Mouse (Mus musculus) 3T3-L1 (cell line): ENCODE results near the gene Map2k6.

ENCODE experiments used
- DNase-seq: peaks from one replicate; pipeline ENCODE4 v3.0.0-alpha.2; 2015; ENCODE audit warnings: low read depth, low spot score

The Map2k6 gene

DNA sequence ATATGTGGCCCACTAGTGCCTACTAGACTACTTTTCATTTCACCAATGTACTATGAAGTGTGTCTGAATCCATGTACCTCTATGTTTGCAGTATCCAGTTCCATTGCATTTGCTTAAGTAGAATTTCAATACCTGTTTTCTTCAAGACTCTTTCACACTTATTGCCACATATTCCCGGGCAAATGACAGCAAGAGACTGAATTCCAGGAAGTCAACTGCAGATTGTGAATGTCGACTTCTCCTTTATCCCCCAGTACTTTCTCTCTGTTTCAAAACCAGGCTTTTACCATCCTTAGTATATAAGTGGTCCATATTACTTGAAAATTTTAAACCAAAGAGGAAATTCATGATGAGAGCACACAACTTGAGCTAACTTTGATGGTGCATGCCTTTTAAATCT lies 4.7 kb downstream of the Map2k6 start:
- no peak for DNase-seq

DNA sequence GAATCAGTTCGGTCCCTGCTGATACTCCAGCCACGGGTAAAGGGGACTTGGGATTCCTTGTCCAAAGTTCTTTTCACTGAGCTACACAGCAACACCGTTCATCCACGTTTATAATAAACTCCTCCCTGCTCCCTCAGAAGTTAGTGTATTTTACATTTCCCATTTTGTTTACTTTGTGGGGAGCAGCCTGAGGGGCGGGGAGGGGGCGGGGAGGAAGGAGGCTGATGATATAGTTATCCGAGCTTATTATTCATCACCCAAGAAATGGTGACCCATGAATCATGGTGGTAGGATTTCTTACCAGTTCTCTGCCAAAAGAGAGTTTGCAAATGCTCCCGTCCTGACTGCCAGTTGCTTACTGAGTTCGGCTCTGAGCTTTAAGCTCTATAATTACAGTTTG lies 6.7 kb downstream of the Map2k6 start:
- peak; percentile 41 for DNase-seq

DNA sequence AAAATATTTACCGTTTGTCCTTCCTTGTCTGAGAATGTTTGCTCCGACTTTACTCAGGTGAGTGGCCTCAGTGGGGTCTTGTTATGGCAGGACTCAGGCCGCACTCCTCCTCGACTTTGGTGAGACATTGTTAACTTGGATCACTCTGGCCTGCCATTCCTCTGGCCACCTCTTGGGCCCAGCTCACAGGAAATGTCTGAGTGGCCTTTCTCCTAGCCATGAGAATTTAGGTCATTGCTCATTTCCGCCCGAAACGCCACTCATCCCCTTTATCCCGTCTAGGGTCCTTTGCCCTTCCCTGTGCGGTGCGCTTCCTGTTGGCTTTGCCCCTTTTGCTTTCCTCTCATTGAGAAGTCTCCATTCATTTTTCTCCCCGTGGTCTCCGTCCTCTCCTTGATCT lies 10.2 kb downstream of the Map2k6 start:
- no peak for DNase-seq

DNA sequence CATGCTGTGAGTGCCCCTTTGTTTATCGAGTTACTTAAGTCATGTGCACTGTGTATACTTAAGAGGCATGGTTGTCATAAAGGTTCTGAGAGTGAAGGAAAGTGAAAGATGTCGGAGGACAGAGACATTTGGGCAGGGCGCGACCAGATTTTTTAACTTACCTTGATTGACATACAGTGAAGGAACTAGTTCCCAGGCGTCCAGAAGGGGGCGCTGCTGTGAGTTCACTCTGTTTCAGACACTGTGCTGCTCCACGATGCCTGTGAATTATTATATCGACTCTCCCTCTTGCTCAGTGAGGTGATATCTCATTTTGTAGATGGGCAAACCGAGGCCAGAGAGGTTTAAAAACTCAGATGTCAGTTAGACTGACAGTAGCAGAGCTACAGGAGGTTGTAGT lies 10.9 kb downstream of the Map2k6 start:
- no peak for DNase-seq

DNA sequence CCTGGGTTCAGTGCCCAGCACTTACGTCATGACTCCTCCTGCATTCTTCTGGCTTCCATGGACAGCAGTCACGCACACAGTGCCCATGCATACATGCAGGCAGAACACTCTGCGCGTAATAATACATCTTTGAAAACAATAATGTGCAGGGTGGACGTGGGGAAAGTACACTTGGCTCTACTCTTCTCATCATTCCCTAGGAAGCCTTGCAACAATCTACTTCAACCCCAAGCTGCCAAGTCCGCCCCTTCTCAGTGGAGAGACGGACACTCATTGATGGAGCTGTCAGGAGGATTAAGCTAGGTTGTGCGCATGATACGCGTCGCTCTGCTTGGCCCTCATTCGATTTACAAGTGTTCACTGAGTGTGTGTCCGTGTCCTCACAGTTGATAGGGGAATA lies 12.7 kb downstream of the Map2k6 start:
- DNase-seq: no peak

DNA sequence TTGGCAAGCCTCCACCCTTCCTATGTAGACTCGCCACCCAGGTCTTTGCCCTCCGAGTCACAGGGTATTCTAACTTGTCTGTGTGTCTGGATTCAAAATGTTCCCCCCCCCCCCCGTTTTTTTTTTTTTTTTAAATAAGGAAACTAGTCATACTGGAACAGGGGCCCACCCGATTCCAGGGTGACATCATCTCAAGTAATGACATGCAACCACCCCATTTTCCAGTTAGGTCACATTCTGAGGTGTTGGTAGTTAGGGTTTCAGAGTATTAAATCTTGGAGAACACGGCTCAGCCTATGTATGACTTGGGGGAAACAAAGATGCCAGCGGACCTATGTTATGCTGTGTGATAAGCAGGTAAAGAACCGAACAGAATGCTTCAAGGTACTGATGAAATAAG lies 15.3 kb downstream of the Map2k6 start:
- DNase-seq: no peak

DNA sequence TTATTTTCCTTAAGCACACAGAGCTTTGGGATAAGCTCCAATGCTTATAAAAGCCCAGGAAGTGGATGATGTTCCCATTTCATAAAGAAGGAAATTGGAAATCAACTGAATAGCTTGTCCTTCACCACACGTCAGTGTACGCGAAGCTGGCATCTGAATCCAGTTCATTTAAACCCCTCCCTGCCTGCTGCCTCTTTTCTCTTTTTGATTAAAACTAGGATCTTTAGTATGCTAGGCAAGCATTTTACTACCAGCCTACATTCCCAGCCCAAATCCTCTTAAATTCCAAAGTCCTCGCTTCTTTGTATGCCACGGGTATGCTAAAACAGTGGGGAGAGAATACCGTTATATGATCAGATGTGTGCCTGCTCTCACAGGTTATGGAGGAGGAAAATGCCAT lies 17.8 kb downstream of the Map2k6 start:
- DNase-seq: no peak

DNA sequence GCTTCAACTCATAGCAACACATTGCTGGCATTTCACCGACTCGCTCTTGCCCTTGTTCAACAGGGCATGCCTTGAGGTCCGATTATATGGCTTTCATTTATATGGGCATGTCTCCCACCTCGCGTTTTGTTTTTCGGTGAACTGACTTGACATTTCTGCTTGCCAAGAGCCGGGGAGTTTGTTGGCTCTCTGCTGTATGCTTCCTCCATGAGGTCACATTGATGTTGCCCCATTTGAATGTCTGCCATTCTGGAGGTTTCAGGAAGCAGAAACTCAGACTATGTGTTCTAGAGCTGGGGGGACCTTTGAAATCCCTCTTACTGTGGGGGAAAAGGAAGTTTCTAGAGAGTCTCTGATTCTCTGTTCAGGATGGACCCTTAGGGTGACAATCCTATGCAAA lies 21.5 kb downstream of the Map2k6 start:
- DNase-seq: no peak

DNA sequence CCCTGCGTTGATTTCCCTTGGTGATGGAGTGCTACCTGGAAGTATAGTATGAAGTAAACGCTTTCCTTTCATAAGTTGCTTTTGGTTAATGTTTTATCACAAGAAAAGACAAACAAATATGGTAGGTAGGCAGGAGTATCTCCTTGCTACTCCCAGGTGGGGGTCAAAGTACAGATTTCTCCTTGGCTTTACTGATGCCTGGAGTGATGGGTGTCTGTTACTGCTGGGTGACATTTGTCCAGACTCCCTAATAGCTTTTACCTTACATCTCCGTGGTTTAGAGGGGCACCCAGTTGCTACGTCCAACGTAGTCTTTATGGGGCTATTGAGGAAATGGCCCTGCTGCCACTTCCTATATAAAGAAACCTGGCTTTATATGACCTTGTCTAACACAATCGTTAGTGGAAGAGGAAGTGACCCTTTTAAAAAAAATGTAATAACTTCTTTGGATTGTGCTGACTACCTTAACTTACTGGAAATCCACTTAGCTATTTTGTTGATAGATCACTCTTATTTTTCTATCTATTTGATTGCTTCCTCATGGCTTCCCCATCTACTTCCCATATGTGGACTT lies 27.7 kb downstream of the Map2k6 start:
- DNase-seq: no peak

DNA sequence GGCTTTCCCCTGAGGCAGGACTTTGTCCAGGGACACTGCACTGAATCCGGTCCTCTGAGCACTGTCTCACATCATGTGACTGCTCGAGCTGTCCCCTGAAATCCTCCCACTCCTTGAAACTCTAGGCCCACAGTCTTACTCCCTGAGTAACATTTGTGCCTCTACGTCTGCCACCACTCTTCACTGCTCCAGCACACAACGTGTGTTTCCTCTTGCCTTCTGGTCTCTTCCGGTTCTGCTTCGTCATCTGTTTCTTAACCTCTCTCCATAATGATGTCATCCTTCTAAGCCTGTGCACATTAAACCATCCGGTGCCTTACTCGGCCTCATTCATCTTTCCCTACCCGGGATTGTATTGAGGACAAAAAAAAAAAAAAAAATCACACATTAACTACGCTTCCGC lies 28.2 kb downstream of the Map2k6 start:
- DNase-seq: no peak

DNA sequence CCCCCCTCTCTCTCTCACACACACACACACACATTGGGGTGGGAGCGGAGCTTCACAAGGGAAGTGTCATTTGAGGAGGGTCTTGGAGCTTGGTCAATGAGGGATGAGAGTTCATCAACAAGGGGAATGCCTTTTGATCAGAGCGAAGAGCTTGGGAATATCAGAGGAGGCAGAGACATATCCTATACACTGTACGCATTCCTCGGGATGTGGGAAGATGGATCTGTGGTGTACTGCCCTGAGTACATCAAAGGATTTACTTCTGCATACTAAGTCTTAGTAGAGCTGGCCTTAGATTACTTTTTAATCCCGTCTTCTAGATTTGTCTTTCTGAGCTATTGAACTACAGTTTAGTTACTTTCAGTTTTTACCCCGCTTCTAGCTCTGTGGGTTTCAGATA lies 30.1 kb downstream of the Map2k6 start:
- no peak for DNase-seq

DNA sequence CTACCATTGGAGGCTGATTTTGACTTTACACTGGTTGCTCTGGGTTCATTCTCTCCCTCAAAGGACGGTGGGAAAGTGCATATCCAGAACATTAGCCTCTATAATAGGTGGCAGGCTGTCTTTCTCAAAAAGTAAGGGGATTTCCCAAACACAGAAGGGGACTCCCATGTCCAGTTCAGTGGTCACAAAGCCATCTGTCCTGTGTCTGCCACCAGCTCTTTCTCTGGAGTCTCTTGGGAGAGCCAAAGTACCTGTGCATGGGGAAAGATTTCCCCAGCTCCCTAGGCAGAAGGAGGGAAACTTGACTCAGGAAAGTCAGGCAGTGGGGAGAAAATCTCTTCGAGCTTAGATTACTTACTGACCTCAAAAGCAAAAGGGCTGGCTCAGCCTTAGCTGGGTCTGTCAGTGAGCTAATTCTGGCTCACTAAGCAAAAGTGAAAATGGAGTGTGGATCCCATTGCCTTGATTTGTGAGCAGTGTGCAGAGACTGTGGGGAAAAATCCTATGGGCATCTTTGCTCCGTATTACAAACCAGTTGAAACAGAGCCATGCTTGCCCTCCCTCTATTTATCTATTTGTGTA lies 31.0 kb downstream of the Map2k6 start:
- DNase-seq: no peak

DNA sequence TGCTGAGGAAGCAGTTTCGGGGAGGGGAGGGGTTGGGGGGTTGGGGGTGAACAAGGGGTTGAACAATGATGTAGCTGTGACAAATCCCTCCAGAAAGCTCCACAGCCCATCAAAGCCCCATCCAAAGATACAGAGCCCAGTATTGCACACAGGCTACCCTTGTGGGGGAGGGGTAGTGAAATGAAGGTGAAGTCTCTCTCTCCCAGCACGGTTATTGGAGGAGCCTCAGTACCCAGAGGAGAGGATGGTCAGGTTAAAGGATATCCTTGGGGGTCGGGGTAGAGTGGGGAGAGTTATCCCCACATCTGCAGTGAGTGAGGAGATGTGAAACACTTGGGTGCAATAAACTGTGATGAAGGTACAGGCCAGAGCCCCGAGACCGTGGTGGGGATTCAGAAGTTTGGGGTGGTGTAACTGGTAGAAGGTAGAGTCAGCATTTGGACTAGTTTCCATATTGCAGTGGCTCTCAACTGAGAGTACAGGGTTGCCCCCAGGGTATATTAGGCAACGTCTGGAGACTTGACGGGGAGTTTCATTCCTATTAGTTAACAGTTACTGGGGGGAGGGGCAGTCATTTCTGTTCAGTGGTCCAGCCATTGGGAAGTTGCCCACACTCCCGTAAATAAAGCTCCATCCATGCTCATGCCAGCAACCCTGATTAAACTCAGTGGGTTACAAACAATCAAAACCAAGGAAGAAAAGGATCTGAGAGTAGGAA lies 37.1 kb downstream of the Map2k6 start:
- DNase-seq: no peak

DNA sequence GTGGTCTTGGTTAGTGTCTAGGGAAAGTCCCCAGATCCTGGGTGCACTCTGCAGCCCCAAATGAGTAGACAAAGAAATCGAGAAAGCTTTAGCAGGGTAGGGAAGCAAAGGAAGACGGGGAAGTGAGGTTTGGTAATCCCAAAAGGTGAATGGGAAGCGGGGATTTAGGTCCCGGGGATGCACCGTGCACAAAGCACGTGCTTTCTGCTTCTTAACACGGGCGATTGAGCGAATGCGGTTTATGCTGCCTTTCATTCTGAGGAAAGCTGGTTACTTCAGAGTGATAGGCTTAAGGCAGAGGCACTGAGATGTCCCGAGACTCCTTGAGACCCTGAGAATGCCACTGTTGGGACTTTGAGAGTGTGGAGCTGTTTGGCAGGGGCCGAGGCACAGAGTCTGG lies 38.1 kb downstream of the Map2k6 start:
- no peak for DNase-seq

DNA sequence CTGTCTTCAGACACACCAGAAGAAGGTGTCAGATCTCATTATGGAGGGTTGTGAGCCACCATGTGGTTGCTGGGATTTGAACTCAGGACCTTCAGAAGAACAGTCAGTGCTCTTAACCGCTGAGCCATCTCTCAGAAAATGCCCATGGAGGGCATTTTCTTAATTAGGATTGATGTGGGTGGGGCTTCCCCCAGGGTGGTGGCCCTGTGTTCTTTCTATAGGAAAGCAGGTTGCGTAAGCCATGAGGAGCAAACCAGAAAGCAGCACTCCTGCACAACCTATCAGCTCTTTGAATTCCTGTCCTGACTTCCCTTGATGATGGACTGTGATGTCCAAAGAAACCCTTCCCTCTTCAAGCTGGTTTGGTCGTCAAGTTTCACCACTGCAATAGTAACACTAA lies 39.2 kb downstream of the Map2k6 start:
- DNase-seq: peak; percentile 34

DNA sequence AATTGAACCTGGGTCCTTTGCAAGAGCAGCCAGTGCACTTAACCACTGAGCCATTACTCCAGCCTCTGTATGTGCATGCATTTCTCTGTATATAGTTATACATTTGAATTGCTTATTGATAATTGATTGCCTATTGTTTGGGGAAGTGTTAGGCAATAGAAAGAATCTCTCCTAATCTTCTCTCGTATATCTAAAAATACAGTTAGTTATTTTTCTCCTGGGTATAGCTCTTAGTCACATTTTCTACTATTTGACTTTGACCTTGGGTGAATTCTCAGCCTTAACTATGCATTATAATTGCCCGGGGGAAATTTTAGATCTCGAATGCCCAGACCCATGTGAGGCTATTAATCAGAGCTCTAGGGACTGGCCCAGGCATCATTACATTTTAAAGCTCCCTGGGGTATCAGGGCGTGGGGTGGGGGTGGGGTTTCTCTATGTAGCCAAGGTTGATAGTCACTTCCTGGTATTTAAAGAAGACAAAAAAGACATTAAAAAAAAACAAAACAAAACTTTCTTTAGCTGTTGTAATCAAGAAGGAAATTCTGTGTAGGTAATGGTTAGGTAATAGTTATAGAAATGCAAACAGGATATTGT lies 39.9 kb downstream of the Map2k6 start:
- DNase-seq: peak; percentile 80

DNA sequence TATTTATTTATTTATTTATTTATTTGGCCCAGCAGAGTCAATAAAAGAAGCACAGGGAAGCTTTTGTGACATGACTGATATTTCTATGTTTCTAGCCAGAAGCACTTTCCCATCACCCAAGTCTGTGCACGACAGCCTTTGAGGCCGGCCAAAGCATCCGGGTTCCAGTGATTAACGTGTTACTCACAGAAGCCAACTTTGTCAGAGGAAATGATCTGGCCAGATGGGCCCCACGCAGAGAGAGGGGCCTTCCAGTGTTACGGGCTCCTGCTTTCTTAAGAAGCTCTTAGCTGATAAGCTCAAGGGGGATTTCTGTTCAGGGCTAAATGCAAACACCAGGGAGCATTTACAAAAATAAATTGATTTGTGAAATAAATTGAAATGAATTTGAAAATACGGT lies 40.4 kb downstream of the Map2k6 start:
- peak; percentile 73 for DNase-seq

DNA sequence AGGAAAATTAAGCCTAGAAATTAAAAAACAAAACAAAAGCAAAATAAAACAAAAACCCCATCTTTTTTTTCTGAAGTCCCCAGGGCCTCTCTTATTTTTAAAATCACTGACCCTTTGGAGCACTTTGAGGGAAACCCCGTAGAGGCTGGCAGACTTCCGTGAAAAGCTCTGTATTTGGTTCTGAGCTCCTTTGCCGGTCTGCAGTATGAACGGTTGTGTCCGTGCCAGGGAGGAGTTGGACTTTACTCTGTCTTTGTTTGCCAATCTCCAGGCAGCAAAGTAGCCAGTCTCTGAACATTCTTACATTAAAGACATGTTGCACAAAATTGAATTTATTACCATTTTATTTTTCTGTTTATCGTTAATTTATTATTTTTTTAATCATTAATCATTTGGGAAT lies 45.7 kb downstream of the Map2k6 start:
- no peak for DNase-seq

DNA sequence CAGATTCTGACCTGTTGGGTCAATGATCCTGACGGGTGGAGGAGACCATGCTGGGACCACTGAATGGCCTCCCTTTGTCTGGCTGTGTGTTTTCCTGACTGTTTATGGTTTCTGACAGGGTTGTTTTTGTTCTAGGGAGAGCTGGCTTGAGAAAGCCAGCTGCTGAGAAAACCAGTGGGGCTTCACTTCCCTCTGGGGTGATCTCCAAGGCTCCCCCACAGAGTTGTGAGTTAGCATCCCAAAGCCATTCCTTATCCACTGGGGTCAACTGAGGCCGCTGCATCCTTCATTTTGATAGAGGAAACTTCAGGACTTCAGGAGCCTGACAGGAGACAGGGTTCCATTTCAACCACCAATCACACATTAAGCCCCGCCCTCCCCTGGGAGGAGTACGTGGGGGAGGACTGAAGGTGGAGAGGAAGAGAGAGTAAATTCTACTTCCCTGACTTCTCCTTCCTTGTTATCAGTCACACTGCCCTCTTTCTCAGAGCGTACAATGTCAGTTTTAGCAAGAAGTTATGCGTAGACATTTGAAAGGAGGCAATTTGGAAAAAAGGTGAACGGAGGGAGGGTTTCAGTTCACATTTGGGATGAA lies 49.3 kb downstream of the Map2k6 start:
- no peak for DNase-seq

DNA sequence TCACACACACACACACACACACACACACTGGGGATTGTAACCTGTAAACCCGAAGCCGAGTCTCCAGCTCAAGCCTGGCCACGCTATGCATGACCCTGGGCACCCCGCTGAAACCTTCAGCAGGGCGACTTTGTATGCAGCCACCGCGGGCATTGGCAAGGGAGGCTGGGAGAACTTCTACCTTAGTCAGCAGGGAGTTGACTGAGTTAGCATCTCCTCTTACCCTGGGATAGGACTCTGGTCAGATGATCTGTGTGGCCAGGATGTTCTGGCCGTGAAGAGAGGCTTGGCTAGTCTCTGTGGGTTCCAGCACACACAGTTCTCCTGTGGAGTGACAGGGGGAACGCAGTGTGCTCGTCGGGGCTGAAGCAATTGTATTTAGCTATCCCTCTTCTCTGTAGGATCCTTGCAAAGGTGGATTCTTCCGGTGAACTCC lies 49.8 kb downstream of the Map2k6 start:
- DNase-seq: no peak

DNA sequence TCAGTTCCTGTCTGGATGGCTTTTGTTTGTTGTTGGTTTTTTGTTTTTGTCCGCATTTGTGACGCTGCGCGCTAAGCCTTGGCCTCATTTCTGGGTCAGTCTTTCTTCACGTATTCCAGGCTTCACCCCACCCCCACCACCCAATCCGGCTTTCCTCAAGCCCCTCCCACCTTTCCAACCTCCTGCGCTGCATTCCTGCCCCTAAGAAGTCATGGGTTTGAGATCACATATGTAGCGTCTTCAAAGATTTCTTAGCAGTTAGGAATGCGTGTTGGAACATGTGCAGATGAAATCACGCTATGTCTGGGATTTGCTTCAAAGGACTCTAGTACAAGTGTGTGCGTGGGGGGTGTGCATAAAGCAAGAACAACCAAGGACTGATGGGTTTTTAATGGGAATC lies 50.3 kb downstream of the Map2k6 start:
- DNase-seq: no peak

DNA sequence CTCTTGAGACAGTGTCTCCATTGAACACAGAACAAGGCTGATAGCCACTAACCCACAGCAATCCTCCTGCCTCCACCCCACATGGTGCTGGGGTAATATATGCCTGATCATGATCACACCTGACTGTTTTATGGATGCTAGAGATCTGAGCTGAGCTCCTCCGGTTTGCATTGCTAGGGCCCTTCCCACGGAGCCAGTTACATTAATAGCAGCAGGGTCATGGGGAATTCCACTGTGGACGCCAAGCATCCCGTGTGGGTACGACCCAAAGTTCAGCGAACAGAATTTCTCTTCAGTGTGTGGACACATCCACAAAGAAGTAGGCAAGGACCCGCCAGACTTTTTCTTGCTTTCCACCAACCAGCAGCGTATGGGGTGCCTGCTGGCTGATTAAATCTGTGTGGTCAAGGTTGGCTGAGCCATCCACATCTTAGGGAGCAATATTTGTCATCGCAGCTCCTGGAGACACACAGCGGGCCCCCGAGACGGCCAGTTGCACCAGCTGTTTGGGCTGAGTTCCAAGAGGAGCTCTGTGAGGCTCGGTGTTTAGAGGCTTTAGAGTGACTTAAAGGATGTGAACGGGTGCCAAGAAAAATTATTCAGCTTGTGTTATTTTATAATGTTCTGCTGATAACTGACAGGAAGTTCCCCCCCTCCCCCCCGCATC lies 51.3 kb downstream of the Map2k6 start:
- DNase-seq: peak; percentile 88
